Mouse (Mus musculus): Measurements from ENCODE around the gene Glis1. TPM values are rescaled to one million over a fixed set of nuclear protein-coding genes. Genes with fewer than 3 reads are reported as not detected.

Gene Glis1
- polyA plus RNA-seq, 3 experiments from 2014 or later = 0.30 TPM; not detected in 2

DNA sequence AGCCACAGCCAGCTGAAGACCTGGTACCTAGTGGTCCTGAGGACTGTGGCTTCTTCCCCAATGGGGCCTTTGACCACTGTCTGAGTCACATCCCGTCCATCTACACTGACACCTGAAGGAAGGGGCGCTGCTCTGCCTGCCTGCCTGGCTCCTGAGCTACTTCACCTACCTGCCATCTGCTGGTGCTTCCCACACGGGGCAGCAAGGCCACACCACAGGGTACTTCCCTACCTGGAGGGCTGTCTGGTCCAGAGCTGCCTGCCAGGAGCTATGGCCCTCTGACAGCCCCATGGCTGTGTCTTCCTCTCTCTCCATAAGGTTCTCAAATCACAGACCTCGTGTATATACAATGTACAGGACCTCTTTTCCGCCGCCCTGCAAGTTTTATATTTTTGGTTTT is 200.2 kb downstream of the Glis1 start:
- no peak for ATAC-seq

DNA sequence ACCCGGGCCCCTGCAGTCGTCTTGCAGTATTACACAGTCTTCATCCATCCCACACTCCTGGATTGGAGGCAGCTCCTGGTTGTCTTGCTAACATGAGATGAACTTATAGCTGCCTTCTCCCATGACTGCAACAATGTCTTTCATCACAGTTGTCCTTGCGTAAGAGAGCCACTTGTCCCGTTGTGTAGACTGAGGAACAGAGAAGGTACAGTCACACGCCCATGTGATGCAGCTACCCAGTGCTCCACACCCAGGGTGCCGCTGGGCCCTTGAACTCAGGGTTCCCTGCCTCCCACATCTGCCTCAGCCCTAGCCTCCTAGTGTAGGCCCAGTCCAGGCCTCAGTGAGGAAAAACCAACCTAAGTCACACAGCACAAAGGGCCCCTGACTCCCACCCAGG is 201.7 kb downstream of the Glis1 start:
- no peak for ATAC-seq

DNA sequence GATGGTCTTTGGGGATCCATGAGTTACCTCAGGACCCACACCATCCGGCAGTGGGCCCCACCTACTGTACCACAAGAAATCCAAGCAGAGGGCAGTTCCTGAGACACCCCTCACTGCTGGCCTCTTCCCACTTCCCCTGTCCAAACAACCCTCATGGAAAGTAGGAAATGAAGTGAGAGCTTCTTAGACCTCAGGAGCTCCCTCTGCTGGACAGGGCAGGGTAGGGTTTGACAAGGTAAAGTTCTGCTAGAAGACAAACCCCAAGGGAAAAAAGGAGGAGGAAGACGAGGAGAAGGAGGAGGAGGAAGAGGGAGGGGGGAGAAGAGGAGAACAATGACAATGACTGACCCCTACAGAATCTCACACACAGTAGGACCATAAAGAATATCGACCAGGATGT is 203.3 kb downstream of the Glis1 start:
- ATAC-seq = no peak

DNA sequence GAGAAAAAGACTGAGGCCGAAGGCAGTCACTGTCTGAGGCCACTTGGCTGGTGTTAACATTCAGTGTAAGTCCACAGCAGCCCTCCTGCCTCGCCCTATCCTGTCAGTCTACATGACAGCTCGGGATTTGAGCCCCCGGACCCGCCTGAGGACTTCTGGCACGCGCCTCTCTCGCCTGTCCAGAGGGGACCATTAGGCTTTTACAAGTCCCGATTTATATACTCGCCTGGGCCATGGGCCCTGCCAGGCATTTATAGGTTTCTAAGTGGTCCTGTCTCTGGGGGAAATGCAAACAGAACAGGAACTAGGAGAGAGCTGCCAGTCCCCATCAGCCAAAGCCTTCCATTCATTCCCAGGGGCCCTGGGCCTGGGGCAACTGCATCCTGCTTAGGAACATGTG is 203.9 kb downstream of the Glis1 start:
- no peak for ATAC-seq

DNA sequence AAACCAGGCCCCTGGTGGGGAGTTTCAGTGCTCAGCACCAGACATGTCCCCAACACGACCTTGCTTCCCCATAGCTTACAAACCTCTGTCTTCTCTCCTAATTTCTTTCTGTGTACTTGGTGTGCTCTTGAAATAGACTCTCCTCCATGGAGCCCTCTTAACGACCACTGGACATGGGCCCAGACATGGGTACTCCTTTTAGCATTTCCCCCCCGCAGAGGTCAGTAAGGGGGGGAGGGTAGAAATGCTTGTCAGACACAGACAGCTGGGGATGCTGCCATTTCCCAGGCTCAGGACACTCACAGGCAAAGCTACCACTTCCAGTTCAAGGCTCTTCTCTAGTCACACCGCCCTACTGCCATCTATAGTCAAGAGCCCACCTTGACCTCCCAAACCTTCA is 207.2 kb downstream of the Glis1 start:
- ATAC-seq = no peak

DNA sequence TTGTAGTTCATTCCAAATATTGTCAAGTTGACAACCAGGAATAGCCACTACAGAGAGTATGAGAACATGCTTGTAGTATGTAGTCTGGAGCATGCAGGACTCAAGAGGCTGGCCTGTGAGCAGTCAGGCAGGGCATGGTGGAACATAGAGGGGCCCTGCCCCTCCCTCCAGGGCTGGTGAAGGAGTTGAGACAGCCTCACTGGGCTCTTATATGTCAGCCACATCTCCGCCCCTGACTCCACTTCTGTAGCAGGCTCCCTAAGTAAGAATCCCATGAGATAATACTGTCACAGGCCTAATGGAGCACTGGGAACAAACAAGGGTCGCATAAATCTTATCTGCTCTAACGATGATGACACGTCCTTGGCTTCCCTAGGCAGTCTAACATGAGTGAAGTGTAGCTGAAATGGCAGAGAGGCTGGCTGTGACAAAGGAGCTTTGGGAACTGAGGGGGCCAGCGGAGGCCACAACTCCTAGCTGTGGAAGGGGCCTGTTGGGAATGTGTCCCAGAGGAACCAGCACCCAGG is 214.6 kb downstream of the Glis1 start:
- ATAC-seq = no peak

DNA sequence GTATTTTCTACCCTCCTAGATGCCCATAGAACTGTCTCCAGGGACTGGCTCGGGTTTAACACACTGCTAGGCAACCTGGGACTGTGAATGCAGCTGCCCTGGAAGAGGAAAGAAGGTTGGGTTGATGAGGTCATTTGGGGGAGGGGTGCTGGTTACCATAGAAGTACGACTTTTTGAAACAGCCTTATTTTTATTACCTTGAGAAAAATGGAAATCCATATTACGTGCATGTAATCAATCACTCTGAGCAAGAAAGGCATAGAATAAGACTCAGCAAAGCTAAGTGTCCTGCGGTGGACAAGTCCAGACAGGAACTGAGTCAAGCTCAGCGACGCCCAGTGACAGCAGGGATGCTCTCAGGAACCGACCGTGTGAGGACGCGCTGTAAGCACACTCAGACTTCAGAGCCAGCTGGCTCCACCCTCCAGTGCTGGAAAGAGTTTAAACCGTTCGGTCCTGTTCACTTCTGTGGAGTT is 216.7 kb downstream of the Glis1 start:
- no peak for ATAC-seq

DNA sequence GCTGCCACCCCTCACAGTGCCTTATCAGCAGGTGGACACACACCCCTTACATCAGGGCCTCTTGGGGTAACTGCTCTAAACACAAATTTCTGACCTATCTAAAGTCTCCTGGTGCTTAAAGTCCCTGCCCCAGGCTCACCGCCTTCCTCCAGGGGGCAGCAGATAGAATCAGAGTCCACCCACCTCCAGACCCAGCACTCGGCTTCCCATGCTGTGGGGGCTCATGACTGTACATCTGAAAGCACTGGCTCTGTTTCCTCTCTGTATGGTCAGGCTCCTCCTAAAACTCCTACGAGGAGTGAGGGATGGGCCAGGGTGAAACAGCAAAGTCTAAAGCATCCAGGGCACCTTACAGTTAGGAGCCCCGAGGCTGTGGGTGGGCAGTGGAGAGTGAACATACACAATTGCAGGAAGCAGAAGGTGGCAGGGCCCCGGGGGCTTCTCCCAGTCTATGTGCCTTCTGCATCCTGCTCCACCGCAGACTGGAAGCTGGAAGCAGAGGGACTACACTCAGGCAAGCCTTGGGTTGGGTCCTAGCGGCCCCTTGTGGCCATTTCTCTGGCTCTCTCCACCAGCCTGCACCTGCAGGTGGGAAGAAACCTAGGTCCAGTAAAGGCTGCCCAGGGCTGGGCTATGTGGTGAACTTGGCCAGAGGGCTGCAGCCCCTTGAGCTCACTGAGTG is 218.3 kb downstream of the Glis1 start:
- no peak for ATAC-seq

DNA sequence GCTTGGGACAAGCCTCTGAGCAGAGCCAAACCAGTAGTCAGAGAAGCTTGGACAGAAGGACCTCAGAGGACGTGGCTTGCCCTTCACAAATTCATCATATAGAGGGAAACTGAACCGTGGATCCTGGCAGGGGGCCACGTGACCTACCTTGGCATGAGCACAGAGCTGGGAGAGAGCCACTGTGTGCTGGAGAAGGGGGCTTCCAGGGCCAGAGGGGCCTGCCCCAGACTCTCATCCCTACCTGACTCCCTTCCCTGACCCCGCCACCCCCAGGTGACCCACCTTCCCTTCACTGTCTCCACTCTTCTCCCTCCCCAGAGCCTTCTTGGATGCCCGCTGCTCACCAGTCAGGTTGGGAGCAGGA is 218.9 kb downstream of the Glis1 start:
- no peak for ATAC-seq

DNA sequence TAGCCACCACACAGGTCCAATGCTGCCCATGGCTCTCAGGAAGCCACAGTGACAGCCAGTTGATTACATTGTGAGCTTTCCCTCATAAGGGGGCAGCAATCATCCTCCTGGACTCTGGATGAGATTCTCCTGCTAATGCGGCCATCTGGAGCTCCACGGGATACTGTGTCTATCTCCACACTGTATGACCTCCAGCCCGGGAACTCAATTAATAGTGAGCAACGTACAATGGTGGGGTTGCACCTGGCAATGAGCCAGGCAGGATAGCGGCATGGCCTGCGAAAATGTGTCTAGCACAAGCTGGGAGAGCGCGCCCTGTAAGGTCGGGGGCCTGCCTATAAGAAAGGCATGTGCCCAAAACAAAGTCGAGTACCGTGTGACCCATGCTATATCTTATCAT is 226.3 kb downstream of the Glis1 start:
- no peak for ATAC-seq

DNA sequence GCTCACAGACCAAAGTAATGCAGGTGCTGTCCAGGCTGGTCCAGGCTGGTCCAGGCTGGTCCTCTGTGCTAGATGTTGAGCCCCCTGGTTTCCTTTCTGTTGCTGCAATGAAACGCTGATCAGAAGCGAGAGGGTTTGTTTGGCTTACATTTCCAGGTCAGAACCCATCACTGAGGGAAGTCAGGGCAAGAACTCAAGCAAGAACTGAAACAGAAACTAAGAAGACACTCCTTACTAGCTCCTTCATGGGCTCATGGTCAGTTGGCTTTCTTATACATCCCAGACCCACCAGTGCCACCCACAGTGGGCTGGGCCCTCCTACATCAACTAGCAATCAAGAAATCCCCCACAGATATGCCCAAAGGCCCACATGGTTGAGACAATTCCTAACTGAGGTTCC is 234.1 kb downstream of the Glis1 start:
- ATAC-seq = no peak

DNA sequence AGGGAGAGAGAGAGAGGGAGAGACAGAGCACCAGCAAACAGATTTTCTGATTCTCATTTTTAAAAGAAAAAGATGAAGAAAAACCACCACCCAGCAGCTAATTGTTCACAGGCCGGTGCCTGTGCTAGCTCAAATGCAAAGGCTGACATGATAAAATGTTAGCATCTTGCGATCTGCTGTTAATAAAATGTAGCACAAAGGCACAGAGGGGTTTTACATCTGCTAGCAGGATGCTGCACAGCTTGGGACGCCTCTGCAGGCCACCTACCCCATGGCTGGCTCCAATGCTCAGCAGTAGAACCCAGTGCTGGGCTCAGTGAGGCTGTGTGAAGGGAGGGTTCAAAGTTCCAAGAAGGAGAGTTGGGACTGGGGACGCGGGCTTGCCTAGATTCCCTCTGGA is 236.3 kb downstream of the Glis1 start:
- ATAC-seq = no peak

DNA sequence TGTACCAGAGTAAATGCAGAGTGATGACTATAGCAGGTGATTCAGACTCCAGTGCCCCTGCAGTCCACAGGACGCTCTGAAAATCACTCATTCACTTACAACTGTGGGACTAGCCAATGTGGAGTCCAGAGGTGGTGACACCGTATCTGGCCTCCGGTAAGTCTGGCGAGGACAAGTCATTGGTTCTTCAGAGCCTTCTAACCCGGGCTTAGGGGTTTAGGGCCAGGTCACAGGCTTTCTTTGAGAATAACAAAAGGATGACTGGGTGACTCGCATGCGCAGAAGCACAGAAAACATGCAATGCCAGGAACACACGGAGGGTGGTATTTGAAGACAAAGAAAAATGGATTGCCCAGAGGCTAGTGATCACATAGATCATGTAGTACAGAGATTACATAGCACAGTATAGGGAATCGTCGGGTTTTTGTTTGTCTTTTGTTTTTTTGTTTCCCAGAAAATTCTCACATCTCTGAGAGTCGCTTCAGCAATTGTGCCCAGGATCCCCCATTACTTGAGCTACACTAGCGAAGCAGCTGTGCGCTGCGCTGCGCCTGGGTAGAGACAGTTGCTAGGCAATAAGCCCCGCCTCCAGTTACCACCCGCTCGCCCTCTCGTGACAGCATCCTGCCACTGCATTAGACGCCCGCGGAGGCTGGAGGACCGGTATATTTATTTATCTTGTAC is 239.4 kb downstream of the Glis1 start:
- ATAC-seq = peak; percentile 96

DNA sequence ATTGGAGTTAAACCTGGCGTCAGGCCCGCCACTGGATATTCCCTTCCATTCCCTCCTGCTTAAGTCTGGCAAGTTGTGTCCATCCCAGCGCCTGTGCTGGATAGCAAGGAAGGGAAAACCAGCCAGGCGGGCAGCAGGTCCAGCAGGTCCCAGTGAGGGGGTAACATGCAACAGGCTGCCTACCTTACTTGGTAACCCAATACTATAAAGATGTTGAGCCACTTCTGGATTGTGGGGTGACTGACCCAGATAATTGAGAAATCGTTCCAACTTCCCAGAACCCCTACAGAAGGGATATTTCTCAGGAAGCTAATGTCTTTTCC is 239.9 kb downstream of the Glis1 start:
- no peak for ATAC-seq

DNA sequence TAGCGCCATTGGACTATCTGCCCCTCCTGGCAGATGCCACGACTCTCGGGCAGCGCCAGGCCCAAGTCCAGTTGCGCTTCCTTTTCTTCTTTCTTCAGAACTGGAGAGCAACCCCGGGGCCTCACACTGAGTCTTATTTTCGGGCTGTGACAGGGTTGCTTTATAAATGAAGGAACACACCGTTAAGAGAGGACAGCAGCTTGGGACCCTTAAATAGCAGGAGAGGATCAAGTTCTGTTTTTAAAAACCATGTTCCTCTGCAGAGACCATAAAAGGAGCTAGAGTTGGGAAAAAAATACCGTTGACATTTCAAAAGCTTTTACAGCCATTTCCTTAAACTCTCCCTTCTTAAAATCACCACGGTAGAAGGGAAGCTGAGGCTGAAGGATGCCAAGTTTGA is 241.3 kb downstream of the Glis1 start:
- ATAC-seq = no peak

DNA sequence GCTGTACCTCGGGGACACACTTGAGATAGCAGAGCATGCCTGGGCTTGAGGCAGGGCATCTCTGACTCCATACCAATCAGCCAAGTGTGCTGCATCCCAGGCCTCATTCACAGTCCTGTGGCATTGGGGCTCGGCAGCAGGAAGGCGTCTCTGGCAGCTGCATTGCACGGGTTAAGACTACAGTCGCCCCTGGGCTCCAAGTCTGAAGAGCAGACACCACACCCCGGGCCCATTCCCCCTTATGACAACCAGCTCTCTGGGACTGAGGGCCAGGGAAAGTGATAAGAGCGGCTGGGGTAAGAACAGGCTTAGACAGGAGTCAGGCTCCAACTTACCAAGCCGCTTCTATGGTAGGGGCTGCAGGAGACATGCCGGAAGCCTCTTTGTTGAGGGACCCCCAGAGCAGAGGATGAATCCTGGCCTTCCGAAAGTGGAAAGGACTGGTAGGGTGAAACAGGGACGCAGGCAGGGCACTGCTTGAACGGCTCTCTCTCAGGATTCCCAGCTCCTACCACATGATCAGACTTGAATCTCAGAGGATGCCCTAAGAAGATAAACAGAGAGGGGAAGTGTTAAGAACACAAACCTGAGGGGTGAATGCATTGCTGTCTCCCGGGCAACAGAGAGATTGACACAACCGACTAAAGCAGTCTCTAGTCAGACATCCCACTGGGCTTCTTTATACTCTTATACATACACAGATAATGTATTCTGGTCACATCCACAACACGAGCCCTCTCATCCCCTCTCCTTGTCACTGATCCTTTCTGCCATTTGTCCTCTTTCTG is 246.1 kb downstream of the Glis1 start:
- ATAC-seq = no peak

DNA sequence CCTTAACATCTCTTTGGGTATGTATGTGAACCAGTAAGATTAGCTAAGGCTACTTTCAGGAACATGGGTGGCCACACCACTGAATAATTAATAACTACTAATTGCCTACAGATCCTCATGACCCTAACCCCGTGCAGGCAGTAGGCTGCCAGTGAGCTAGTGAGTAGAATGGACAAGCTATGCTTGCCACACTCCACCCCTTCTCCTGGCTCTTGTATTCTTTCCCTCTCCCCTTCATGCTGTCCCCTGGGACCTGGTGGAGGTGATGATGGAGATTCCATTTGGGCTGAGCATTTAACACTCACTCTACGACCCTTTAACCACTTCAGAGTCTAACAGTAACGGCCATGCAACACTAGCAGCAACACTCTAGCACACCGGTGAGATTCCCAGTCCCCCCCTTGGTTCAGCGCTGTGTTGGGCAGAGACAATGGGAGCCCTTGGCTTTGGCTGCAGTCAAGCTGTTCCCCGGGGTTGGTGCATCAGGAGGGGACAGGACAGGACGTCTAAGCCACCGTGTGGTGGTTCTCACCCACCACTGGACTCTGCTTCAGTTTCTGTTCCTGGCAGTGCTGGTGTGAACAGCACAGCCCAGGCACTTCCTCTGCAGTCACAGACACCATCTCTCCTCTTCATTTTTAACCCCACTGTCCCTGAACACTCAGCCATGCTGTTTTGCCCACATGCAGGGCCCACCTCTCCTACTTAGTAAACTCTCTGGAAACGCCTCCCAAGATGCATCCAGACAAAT is 246.9 kb downstream of the Glis1 start:
- ATAC-seq = no peak

DNA sequence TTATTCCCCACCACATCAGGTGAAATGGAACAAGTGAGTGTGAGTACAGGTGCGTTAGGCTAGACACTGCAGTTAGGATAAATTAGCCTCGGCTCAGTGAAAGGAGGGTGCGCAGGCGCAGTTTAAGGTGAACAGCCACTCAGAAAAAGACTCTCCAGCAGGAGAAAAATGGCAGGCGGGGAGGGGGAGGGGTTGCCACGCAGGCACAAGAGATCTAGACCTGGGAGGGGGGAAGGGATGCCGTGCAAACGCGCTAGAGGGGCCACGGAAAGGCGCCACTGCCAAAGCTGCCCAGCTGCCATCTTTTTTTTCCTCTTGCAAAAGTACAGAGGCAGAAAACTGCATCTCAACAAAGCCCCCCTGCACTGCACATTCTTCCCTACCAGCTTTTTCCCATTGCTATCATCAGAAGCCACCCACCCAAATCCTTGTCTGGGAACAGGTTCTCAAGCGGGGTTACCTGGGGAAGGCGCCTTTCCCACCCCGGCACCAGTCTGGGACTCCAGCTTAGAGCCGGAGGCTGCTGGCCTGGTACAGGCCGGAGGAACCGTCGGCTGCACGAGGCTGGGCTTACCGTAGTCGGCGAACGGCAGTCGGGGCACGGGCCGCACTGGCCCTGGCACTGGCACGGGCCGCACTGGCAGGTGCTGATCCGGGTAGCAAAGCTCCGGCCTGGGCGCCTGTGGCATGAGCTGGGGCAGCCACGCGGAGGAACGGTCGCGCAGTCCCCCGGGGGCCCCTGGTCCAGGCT is 248.8 kb downstream of the Glis1 start:
- no peak for ATAC-seq

DNA sequence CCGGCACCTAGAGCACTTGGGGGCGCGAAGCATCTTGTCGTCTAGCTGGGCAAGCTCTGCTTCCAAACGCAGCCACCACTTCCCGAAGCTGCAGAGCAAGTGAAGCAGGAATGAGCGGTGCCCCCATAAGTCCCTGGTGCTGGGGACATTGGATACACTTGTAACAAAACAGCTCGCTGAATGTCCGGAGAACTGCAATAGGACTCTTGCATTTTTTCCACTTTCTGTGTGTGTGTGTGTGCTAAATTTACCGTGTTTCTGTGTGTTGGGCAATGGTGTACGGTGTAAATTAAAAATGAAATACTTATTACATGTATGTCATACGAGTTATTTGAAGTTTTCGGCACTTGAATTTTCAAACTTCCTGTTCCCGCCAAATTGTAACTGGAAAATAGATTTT is 249.7 kb downstream of the Glis1 start, which contains the start of gene Dmrtb1:
Gene Dmrtb1 (minus strand): TSS at position 101 of the 400 bp plus-strand sequence.
- ATAC-seq = no peak
